Mouse (Mus musculus) c-Kit-positive CD71-negative TER-119-negative erythroid progenitor cells, embryonic 14.5 days (primary cell): Measurements from ENCODE around the gene Ywhae.
A peak's percentile ranks its signal among the peaks of the same experiment; 100 is the strongest.
"Not testable (repeated sequence)": the region's sequence is repeated elsewhere in the genome, so short reads cannot be mapped to it uniquely, and the experiment has no call there.

Source experiments
- DNase-seq: peaks from one replicate; pipeline ENCODE4 v3.0.0-alpha.2; 2013; ENCODE audit warnings: low read depth

The Ywhae gene

GRCm38 (mm10) chr11:75732434-75733226, at the start of gene Ywhae:
TSS of gene Ywhae (plus strand) at chr11:75732869.
- peak; percentile 83 for DNase-seq

- no peak for DNase-seq
Measured at GRCm38 (mm10) chr11:75684462-75684861, 48.2 kb upstream of the Ywhae start.

- no peak for DNase-seq
Measured at GRCm38 (mm10) chr11:75684956-75685355, 47.7 kb upstream of the Ywhae start.

GRCm38 (mm10) chr11:75687343-75687993, 45.2 kb upstream of the Ywhae start:
- no peak for DNase-seq

GRCm38 (mm10) chr11:75688132-75688531, 44.5 kb upstream of the Ywhae start:
- no peak for DNase-seq

GRCm38 (mm10) chr11:75689977-75690376, 42.7 kb upstream of the Ywhae start:
- no peak for DNase-seq

GRCm38 (mm10) chr11:75691047-75691446, 41.6 kb upstream of the Ywhae start:
- DNase-seq: no peak

GRCm38 (mm10) chr11:75693570-75693969, 39.1 kb upstream of the Ywhae start:
- DNase-seq: no peak

GRCm38 (mm10) chr11:75697464-75697863, 35.2 kb upstream of the Ywhae start:
- not testable (repeated sequence) for DNase-seq

- no peak for DNase-seq
Measured at GRCm38 (mm10) chr11:75700557-75700956, 32.1 kb upstream of the Ywhae start.

GRCm38 (mm10) chr11:75702761-75703160, 29.9 kb upstream of the Ywhae start:
- DNase-seq: no peak

GRCm38 (mm10) chr11:75703748-75704147, 28.9 kb upstream of the Ywhae start:
- DNase-seq: no peak

GRCm38 (mm10) chr11:75713949-75714348, 18.7 kb upstream of the Ywhae start:
- DNase-seq: no peak

- DNase-seq: no peak
Measured at GRCm38 (mm10) chr11:75715556-75715955, 17.1 kb upstream of the Ywhae start.

GRCm38 (mm10) chr11:75716661-75717325, 15.9 kb upstream of the Ywhae start:
- no peak for DNase-seq

GRCm38 (mm10) chr11:75722339-75722738, 10.3 kb upstream of the Ywhae start:
- DNase-seq: no peak

- no peak for DNase-seq
Measured at GRCm38 (mm10) chr11:75727168-75727567, 5.5 kb upstream of the Ywhae start.

- not testable (repeated sequence) for DNase-seq
Measured at GRCm38 (mm10) chr11:75727659-75728058, 5.0 kb upstream of the Ywhae start.

GRCm38 (mm10) chr11:75733227-75733940, 715 bp downstream of the Ywhae start:
- DNase-seq: peak; percentile 32

- DNase-seq: no peak
Measured at GRCm38 (mm10) chr11:75735462-75736252, 3.0 kb downstream of the Ywhae start.

GRCm38 (mm10) chr11:75736978-75737377, 4.3 kb downstream of the Ywhae start:
- DNase-seq: no peak
